Mouse (Mus musculus): ENCODE results near the gene Tmem159. TPM values are rescaled to one million over a fixed set of nuclear protein-coding genes. Genes with fewer than 3 reads are reported as not detected.

Gene Tmem159
- polyA plus RNA-seq (2014; fragmentation: Nextera tagmentation; extraction: Ambion mirVana), result 23.2 and 23.6 TPM in 2 replicates

GRCm38 (mm10) chr7:120102164-120102972 lies at the start of gene Tmem159:
TSS of gene Tmem159 (plus strand) at chr7:120102353.
- Histone ChIP-seq H3K9ac (ENCODE audit: low read length) (peak within 1 kb of the TSS; percentile 70), H3K27me3 (ENCODE audit: control insufficient read depth, insufficient read depth, low read length) (no peaks in the 10 kb centered on the region; the same call in 1 of the 2 replicates), H3K9me3 (ENCODE audit: control insufficient read depth, low read length) (no peaks in the 10 kb centered on the region), H3K4me3 (ENCODE audit: low read depth, low read length) (peak within 1 kb of the TSS; percentile 60), H3K4me2 (peak within 1 kb of the TSS; percentile 81), H3K27ac (ENCODE audit: low read depth, low read length) (no peak within 1 kb of the TSS), H3K4me1 (ENCODE audit: control insufficient read depth, insufficient read depth, low read length) (peaks cover 10% of the 10 kb centered on the region; the same call in 1 of the 2 replicates), H3K36me3 (ENCODE audit: control insufficient read depth, insufficient read depth, low read length) (no peaks in the 10 kb centered on the region)
- ATAC-seq (ENCODE audit: low FRiP score) (peak; percentile 94), DNase-seq (ENCODE audit: low spot score, missing footprints) (peak; percentile 99)
- WGBS, result under 1% methylated on average over 42 of the region's 42 CpGs

GRCm38 (mm10) chr7:120054016-120054415 lies 48.1 kb upstream of the Tmem159 start:
- Histone ChIP-seq H3K36me3 (ENCODE audit: control insufficient read depth, insufficient read depth, low read length) (no peaks in the 10 kb centered on the region), H3K4me1 (ENCODE audit: control insufficient read depth, insufficient read depth, low read length) (no peaks in the 10 kb centered on the region), H3K4me3 (ENCODE audit: low read depth, low read length) (no peak overlapping the region), H3K27me3 (ENCODE audit: control insufficient read depth, insufficient read depth, low read length) (no peaks in the 10 kb centered on the region), H3K27ac (ENCODE audit: low read depth, low read length) (no peak overlapping the region), H3K9me3 (ENCODE audit: control insufficient read depth, low read length) (no peaks in the 10 kb centered on the region), H3K4me2 (no peak overlapping the region), H3K9ac (ENCODE audit: low read length) (no peak overlapping the region)
- WGBS, result 72% methylated on average over 2 of the region's 2 CpGs
- DNase-seq (ENCODE audit: low spot score, missing footprints) (no peak), ATAC-seq (ENCODE audit: low FRiP score) (no peak)

- WGBS, result 92% methylated on average over 3 of the region's 3 CpGs
- Histone ChIP-seq H3K4me2 (no peak overlapping the region), H3K27me3 (ENCODE audit: control insufficient read depth, insufficient read depth, low read length) (no peaks in the 10 kb centered on the region), H3K4me1 (ENCODE audit: control insufficient read depth, insufficient read depth, low read length) (no peaks in the 10 kb centered on the region), H3K9ac (ENCODE audit: low read length) (no peak overlapping the region), H3K36me3 (ENCODE audit: control insufficient read depth, insufficient read depth, low read length) (no peaks in the 10 kb centered on the region), H3K4me3 (ENCODE audit: low read depth, low read length) (no peak overlapping the region), H3K9me3 (ENCODE audit: control insufficient read depth, low read length) (no peaks in the 10 kb centered on the region), H3K27ac (ENCODE audit: low read depth, low read length) (no peak overlapping the region)
- ATAC-seq (ENCODE audit: low FRiP score) (no peak), DNase-seq (ENCODE audit: low spot score, missing footprints) (no peak)
These were observed 46.7 kb upstream of the Tmem159 start for GRCm38 (mm10) chr7:120055479-120055878.

GRCm38 (mm10) chr7:120064045-120064444 lies 38.1 kb upstream of the Tmem159 start:
- H3K4me1 ChIP-seq (ENCODE audit: control insufficient read depth, insufficient read depth, low read length), result no peaks in the 10 kb centered on the region
- WGBS, result 87% methylated on average over 1 of the region's 1 CpGs
- H3K4me3 ChIP-seq (ENCODE audit: low read depth, low read length), result no peak overlapping the region
- no peak overlapping the region for H3K9ac ChIP-seq (ENCODE audit: low read length)
- ATAC-seq (ENCODE audit: low FRiP score) (no peak), DNase-seq (ENCODE audit: low spot score, missing footprints) (no peak)
- no peaks in the 10 kb centered on the region for H3K36me3 ChIP-seq (ENCODE audit: control insufficient read depth, insufficient read depth, low read length)
- H3K4me2 ChIP-seq, result no peak overlapping the region
- H3K27me3 ChIP-seq (ENCODE audit: control insufficient read depth, insufficient read depth, low read length), result no peaks in the 10 kb centered on the region
- no peaks in the 10 kb centered on the region for H3K9me3 ChIP-seq (ENCODE audit: control insufficient read depth, low read length)
- H3K27ac ChIP-seq (ENCODE audit: low read depth, low read length), result no peak overlapping the region

GRCm38 (mm10) chr7:120068114-120068513 lies 34.0 kb upstream of the Tmem159 start:
- no peak overlapping the region for H3K4me2 ChIP-seq
- H3K4me3 ChIP-seq (ENCODE audit: low read depth, low read length), result no peak overlapping the region
- DNase-seq (ENCODE audit: low spot score, missing footprints) (no peak), ATAC-seq (ENCODE audit: low FRiP score) (no peak)
- no peaks in the 10 kb centered on the region for H3K4me1 ChIP-seq (ENCODE audit: control insufficient read depth, insufficient read depth, low read length)
- H3K36me3 ChIP-seq (ENCODE audit: control insufficient read depth, insufficient read depth, low read length), result no peaks in the 10 kb centered on the region
- H3K27ac ChIP-seq (ENCODE audit: low read depth, low read length), result no peak overlapping the region
- no peaks in the 10 kb centered on the region for H3K27me3 ChIP-seq (ENCODE audit: control insufficient read depth, insufficient read depth, low read length)
- 75% methylated on average over 3 of the region's 3 CpGs for WGBS
- no peaks in the 10 kb centered on the region for H3K9me3 ChIP-seq (ENCODE audit: control insufficient read depth, low read length)
- no peak overlapping the region for H3K9ac ChIP-seq (ENCODE audit: low read length)

- no peak overlapping the region for H3K4me2 ChIP-seq
- 47% methylated on average over 3 of the region's 3 CpGs for WGBS
- no peaks in the 10 kb centered on the region for H3K36me3 ChIP-seq (ENCODE audit: control insufficient read depth, insufficient read depth, low read length)
- no peaks in the 10 kb centered on the region for H3K9me3 ChIP-seq (ENCODE audit: control insufficient read depth, low read length)
- ATAC-seq (ENCODE audit: low FRiP score), result peak; percentile 58; the same call in 1 of the 2 replicates
- no peak overlapping the region for H3K4me3 ChIP-seq (ENCODE audit: low read depth, low read length)
- no peaks in the 10 kb centered on the region for H3K27me3 ChIP-seq (ENCODE audit: control insufficient read depth, insufficient read depth, low read length)
- no peak overlapping the region for H3K9ac ChIP-seq (ENCODE audit: low read length)
- no peaks in the 10 kb centered on the region for H3K4me1 ChIP-seq (ENCODE audit: control insufficient read depth, insufficient read depth, low read length)
- DNase-seq (ENCODE audit: low spot score, missing footprints), result peak; percentile 75
- H3K27ac ChIP-seq (ENCODE audit: low read depth, low read length), result no peak overlapping the region
These were observed 33.0 kb upstream of the Tmem159 start for GRCm38 (mm10) chr7:120069164-120069563.

GRCm38 (mm10) chr7:120080177-120080576 lies 22.0 kb upstream of the Tmem159 start:
- no peak for DNase-seq (ENCODE audit: low spot score, missing footprints)
- Histone ChIP-seq H3K9ac (ENCODE audit: low read length) (no peak overlapping the region), H3K27me3 (ENCODE audit: control insufficient read depth, insufficient read depth, low read length) (no peaks in the 10 kb centered on the region), H3K36me3 (ENCODE audit: control insufficient read depth, insufficient read depth, low read length) (no peaks in the 10 kb centered on the region), H3K4me1 (ENCODE audit: control insufficient read depth, insufficient read depth, low read length) (no peaks in the 10 kb centered on the region), H3K4me2 (no peak overlapping the region), H3K9me3 (ENCODE audit: control insufficient read depth, low read length) (no peaks in the 10 kb centered on the region), H3K4me3 (ENCODE audit: low read depth, low read length) (no peak overlapping the region), H3K27ac (ENCODE audit: low read depth, low read length) (no peak overlapping the region)
- 79% methylated on average over 3 of the region's 3 CpGs for WGBS
- no peak for ATAC-seq (ENCODE audit: low FRiP score)

- Histone ChIP-seq H3K4me2 (no peak overlapping the region), H3K9ac (ENCODE audit: low read length) (no peak overlapping the region), H3K36me3 (ENCODE audit: control insufficient read depth, insufficient read depth, low read length) (no peaks in the 10 kb centered on the region), H3K27ac (ENCODE audit: low read depth, low read length) (no peak overlapping the region), H3K4me1 (ENCODE audit: control insufficient read depth, insufficient read depth, low read length) (no peaks in the 10 kb centered on the region), H3K27me3 (ENCODE audit: control insufficient read depth, insufficient read depth, low read length) (no peaks in the 10 kb centered on the region), H3K9me3 (ENCODE audit: control insufficient read depth, low read length) (no peaks in the 10 kb centered on the region), H3K4me3 (ENCODE audit: low read depth, low read length) (no peak overlapping the region)
- DNase-seq (ENCODE audit: low spot score, missing footprints) (no peak), ATAC-seq (ENCODE audit: low FRiP score) (no peak)
- WGBS, result 9% methylated on average over 5 of the region's 5 CpGs
These were observed 9.1 kb upstream of the Tmem159 start for GRCm38 (mm10) chr7:120093033-120093432.

GRCm38 (mm10) chr7:120094216-120094615 lies 7.9 kb upstream of the Tmem159 start:
- no peaks in the 10 kb centered on the region for H3K27me3 ChIP-seq (ENCODE audit: control insufficient read depth, insufficient read depth, low read length)
- H3K9me3 ChIP-seq (ENCODE audit: control insufficient read depth, low read length), result no peaks in the 10 kb centered on the region
- 95% methylated on average over 3 of the region's 3 CpGs for WGBS
- no peak overlapping the region for H3K4me3 ChIP-seq (ENCODE audit: low read depth, low read length)
- DNase-seq (ENCODE audit: low spot score, missing footprints), result no peak
- ATAC-seq (ENCODE audit: low FRiP score), result no peak
- H3K27ac ChIP-seq (ENCODE audit: low read depth, low read length), result no peak overlapping the region
- H3K9ac ChIP-seq (ENCODE audit: low read length), result no peak overlapping the region
- H3K4me1 ChIP-seq (ENCODE audit: control insufficient read depth, insufficient read depth, low read length), result no peaks in the 10 kb centered on the region
- H3K4me2 ChIP-seq, result no peak overlapping the region
- H3K36me3 ChIP-seq (ENCODE audit: control insufficient read depth, insufficient read depth, low read length), result no peaks in the 10 kb centered on the region

All from midbrain, embryonic 11.5 days (tissue).